Mouse (Mus musculus) ovary, adult 10 weeks (tissue): Measurements from ENCODE around the gene Olfr27. TPM values are rescaled to one million over a fixed set of nuclear protein-coding genes. Genes with fewer than 3 reads are reported as not detected.

ENCODE experiments used
- polyA plus RNA-seq: library from polyadenylated mRNA; stranded (reverse); fragments of 350-450 nt; fragmentation: Illumina TruSeq; extraction: RNeasy Lipid Tissue Mini Kit (QIAGEN cat#74804); gene quantifications from one replicate; pipeline ENCODE4 v1.2.3, GENCODE M21; 2014

Gene Olfr27
- polyA plus RNA-seq: not detected

GRCm38 (mm10) chr9:39127831-39128230 is at the start of gene Olfr27:
Olfr27 (plus strand) TSS chr9:39128131.

GRCm38 (mm10) chr9:39078787-39079186 is 49.1 kb upstream of the Olfr27 start, which contains the start of gene Olfr938:
Olfr938 (minus strand) TSS chr9:39078887.

GRCm38 (mm10) chr9:39166004-39166403 is 38.1 kb downstream of the Olfr27 start, which contains the start of gene Olfr943:
Olfr943 (plus strand) TSS chr9:39166304.

Other genes with a start within 250 kb of the Olfr27 start
- gene Olfr930, start 198.3 kb upstream of the Olfr27 start, polyA plus RNA-seq: not detected
- not detected for gene Olfr933, start 155.8 kb upstream of the Olfr27 start, polyA plus RNA-seq
- gene Olfr934, start 139.8 kb upstream of the Olfr27 start, polyA plus RNA-seq: not detected
- not detected for gene Olfr935, start 128.4 kb upstream of the Olfr27 start, polyA plus RNA-seq
- gene Olfr146, start 104.8 kb upstream of the Olfr27 start, polyA plus RNA-seq: not detected
- not detected for gene Olfr937, start 63.2 kb upstream of the Olfr27 start, polyA plus RNA-seq
- gene Olfr938, start 49.2 kb upstream of the Olfr27 start, polyA plus RNA-seq: not detected
- gene Olfr943, start 38.2 kb downstream of the Olfr27 start, polyA plus RNA-seq: not detected
- gene Olfr944, start 73.8 kb downstream of the Olfr27 start, polyA plus RNA-seq: not detected
- gene Olfr1537, start 121.9 kb downstream of the Olfr27 start, polyA plus RNA-seq: not detected
- gene Olfr945, start 148.7 kb downstream of the Olfr27 start, polyA plus RNA-seq: not detected
- not detected for gene Olfr948, start 197.9 kb downstream of the Olfr27 start, polyA plus RNA-seq